ENCODE assay signal across 21 mouse cellular contexts in the genomic region with DNA sequence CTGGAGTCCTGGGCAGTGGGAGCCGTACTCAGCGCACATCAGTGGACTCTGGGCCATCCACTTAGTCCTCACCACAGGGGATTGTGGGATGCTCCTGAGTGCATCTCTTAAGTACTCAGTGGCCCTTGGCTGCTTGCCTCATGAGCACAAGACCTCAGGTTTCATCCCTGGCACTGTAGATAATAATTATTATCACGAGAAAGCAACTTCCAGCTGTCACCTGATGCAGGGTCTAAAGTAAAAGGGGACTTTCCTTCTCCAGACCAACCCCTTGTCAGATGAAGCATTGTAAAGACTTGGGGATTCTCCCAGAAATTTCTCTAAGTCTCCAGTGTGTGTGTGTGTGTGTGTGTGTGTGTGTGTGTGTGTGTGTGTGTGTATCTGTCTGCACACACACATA. TPM values are rescaled to one million over a fixed set of nuclear protein-coding genes. Genes with fewer than 3 reads are reported as not detected.
DNase-seq lines count a peak whose midpoint lies in the region; ATAC-seq and TF ChIP-seq lines count a peak whose summit lies in the region.
"Had no signal": no experiment of that assay in that cellular context is flagged by ENCODE, and none has a peak within 500 bp of the region (broad histone marks: within the 10 kb centered on the region; RNA-seq: fewer than 3 reads in every experiment).

No protein-coding gene starts in this region.

- H3K27me3 ChIP-seq in lung, embryonic 15.5 days, result no peaks in the 10 kb centered on the region
- H3K27me3 ChIP-seq in midbrain, embryonic 13.5 days, result no peaks in the 10 kb centered on the region
- no peaks in the 10 kb centered on the region for H3K27me3 ChIP-seq in midbrain, embryonic 15.5 days (replicated peaks)
- H3K27me3 ChIP-seq: embryonic facial prominence, embryonic 12.5 days; forebrain, embryonic 12.5 days; heart, embryonic 15.5 days had no signal

- H3K4me1 ChIP-seq in lung, embryonic 15.5 days, result peaks cover 20% of the 10 kb centered on the region
- H3K4me1 ChIP-seq in midbrain, embryonic 13.5 days (replicated peaks), result peaks cover 3% of the 10 kb centered on the region; the same call in 1 of the 2 replicates
- H3K4me1 ChIP-seq in midbrain, embryonic 15.5 days, result no peaks in the 10 kb centered on the region
- peaks cover 28% of the 10 kb centered on the region for H3K4me1 ChIP-seq in embryonic fibroblast, embryonic 13.5 days (ENCODE audit: control insufficient read depth, insufficient read depth, low read length)
- H3K4me1 ChIP-seq: embryonic facial prominence, embryonic 12.5 days had no signal

- WGBS in lung, embryonic 15.5 days, result 84% methylated on average over 3 of the region's 3 CpGs
- 91% methylated on average over 3 of the region's 3 CpGs for WGBS in midbrain, embryonic 13.5 days
- 83% methylated on average over 3 of the region's 3 CpGs for WGBS in midbrain, embryonic 15.5 days

- no peak for DNase-seq in lung, postnatal 14 days
- DNase-seq in adrenal gland, adult 18-20 months (ENCODE audit: low spot score in 2 of 2), result no peak
- DNase-seq in gastrocnemius, postnatal 10 days, result no peak
- DNase-seq: adrenal gland, adult 8-10 months; adrenal gland, postnatal 36 days; cerebellum, adult 2 months; cerebellum, postnatal 10 days; embryo, embryonic 11 days; gastrocnemius, postnatal 14 days; heart, adult 2 months had no signal

- ATAC-seq in lung, embryonic 15.5 days (ENCODE audit: borderline replicate concordance, extremely low read depth, low FRiP score, low TSS enrichment), result no peak
- ATAC-seq in midbrain, embryonic 13.5 days, result no peak
- no peak for ATAC-seq in midbrain, embryonic 15.5 days (replicated peaks)
- ATAC-seq: forebrain, embryonic 16.5 days had no signal

- peaks cover 16% of the 10 kb centered on the region for H3K36me3 ChIP-seq in lung, embryonic 15.5 days
- H3K36me3 ChIP-seq in midbrain, embryonic 13.5 days, result peaks cover 73% of the 10 kb centered on the region
- peaks cover 17% of the 10 kb centered on the region; the same call in 1 of the 2 replicates for H3K36me3 ChIP-seq in midbrain, embryonic 15.5 days (replicated peaks)

- 0 out of 2 replicates have a peak overlapping the region, but pooled peaks have one; percentile 42 for H3K27ac ChIP-seq in lung, embryonic 15.5 days
- no peak overlapping the region for H3K27ac ChIP-seq in midbrain, embryonic 13.5 days
- H3K27ac ChIP-seq in midbrain, embryonic 15.5 days, result no peak overlapping the region
- H3K27ac ChIP-seq in embryonic fibroblast, embryonic 13.5 days (ENCODE audit: insufficient read depth, low read length), result peak overlapping the region; percentile 67
- H3K27ac ChIP-seq: embryonic facial prominence, embryonic 12.5 days; forebrain, embryonic 12.5 days; heart, adult 2 months; heart, embryonic 15.5 days; hindbrain, embryonic 10.5 days; hindbrain, embryonic 14.5 days had no signal

- no peak for TF ChIP-seq POLR2A in embryonic fibroblast, embryonic 13.5 days (IDR thresholded peaks at IDR 0.05; ENCODE audit: low read depth, low read length)

- no peaks in the 10 kb centered on the region for H3K9me3 ChIP-seq in lung, embryonic 15.5 days
- H3K9me3 ChIP-seq in midbrain, embryonic 13.5 days, result no peaks in the 10 kb centered on the region; the same call in 1 of the 2 replicates
- H3K9me3 ChIP-seq in midbrain, embryonic 15.5 days, result no peaks in the 10 kb centered on the region
- H3K9me3 ChIP-seq: embryonic facial prominence, embryonic 12.5 days; forebrain, embryonic 12.5 days; heart, embryonic 15.5 days; hindbrain, embryonic 10.5 days had no signal

- H3K4me3 ChIP-seq in lung, embryonic 15.5 days, result no peak overlapping the region
- no peak overlapping the region for H3K4me3 ChIP-seq in midbrain, embryonic 13.5 days (replicated peaks)
- H3K4me3 ChIP-seq in midbrain, embryonic 15.5 days, result no peak overlapping the region
- H3K4me3 ChIP-seq in embryonic fibroblast, embryonic 13.5 days (ENCODE audit: insufficient read depth, low read length), result no peak overlapping the region
- H3K4me3 ChIP-seq: embryonic facial prominence, embryonic 12.5 days; forebrain, embryonic 12.5 days; heart, adult 2 months; heart, embryonic 15.5 days; hindbrain, embryonic 10.5 days had no signal

- no peak overlapping the region for H3K9ac ChIP-seq in lung, embryonic 15.5 days
- H3K9ac ChIP-seq in midbrain, embryonic 13.5 days (replicated peaks), result peak overlapping the region; percentile 16; the same call in 1 of the 2 replicates
- no peak overlapping the region for H3K9ac ChIP-seq in midbrain, embryonic 15.5 days
- H3K9ac ChIP-seq: embryonic facial prominence, embryonic 12.5 days; forebrain, embryonic 12.5 days; heart, embryonic 15.5 days; hindbrain, embryonic 14.5 days had no signal

- TF ChIP-seq CTCF in embryonic fibroblast, embryonic 13.5 days (IDR thresholded peaks at IDR 0.05; ENCODE audit: borderline replicate concordance, insufficient read depth, low read length), result no peak

- H3K4me2 ChIP-seq in lung, embryonic 15.5 days, result no peak overlapping the region
- no peak overlapping the region for H3K4me2 ChIP-seq in midbrain, embryonic 13.5 days (replicated peaks)
- H3K4me2 ChIP-seq in midbrain, embryonic 15.5 days, result no peak overlapping the region
- H3K4me2 ChIP-seq: embryonic facial prominence, embryonic 12.5 days; forebrain, embryonic 12.5 days; heart, embryonic 11.5 days; heart, embryonic 15.5 days; hindbrain, embryonic 14.5 days had no signal

RNA-seq across cellular contexts. Expression of gene Src, which starts 32.7 kb away (rescaled TPM):
- 24.0 and 24.8 TPM in 2 replicates for polyA plus RNA-seq in lung, embryonic 15.5 days (2015; fragmentation: Nextera tagmentation; extraction: Ambion mirVana)
- polyA plus RNA-seq in midbrain, embryonic 13.5 days (2015; fragmentation: Nextera tagmentation; extraction: Ambion mirVana), result 31.6 and 39.1 TPM in 2 replicates
- polyA plus RNA-seq in midbrain, embryonic 15.5 days (2015; fragmentation: Nextera tagmentation; extraction: Ambion mirVana), result 40.3 and 43.2 TPM in 2 replicates
- 38.1 and 48.9 TPM in 2 replicates for polyA plus RNA-seq in embryonic fibroblast, embryonic 13.5 days (2011; ENCODE audit: insufficient read length, low read depth, missing spikeins)
- 10 to 100 TPM; 11.8 to 13.8 TPM for total RNA-seq in adrenal gland, adult 18-20 months (2021)
- total RNA-seq in gastrocnemius, postnatal 10 days (2021), result 10 to 100 TPM in 1 of 2 experiments, 1 to 10 TPM in 1; 6.8 to 11.2 TPM

Comparison
In these comparisons a context has a peak if more than half of its experiments do, and no peak if none do; other contexts are left out.
1. H3K27ac ChIP-seq: peak in lung, embryonic 15.5 days (single experiment) and embryonic fibroblast, embryonic 13.5 days (single experiment); none in midbrain, embryonic 13.5 days (single experiment) and midbrain, embryonic 15.5 days (single experiment).